Mouse (Mus musculus) limb, embryonic 11.5 days (tissue): ENCODE data around the gene Snx30. TPM values are rescaled to one million over a fixed set of nuclear protein-coding genes. Genes with fewer than 3 reads are reported as not detected.

Experiments used
- ATAC-seq: fragments of 200-750 bp; cut with Nextera tagmentation; 2 replicates; pipeline ENCODE4 v1.8.0; 2017; ENCODE audit warnings: low read depth; ENCODE audit not compliant: insufficient number of reproducible peaks, low FRiP score, low TSS enrichment
- DNase-seq: peaks from one replicate; pipeline ENCODE4 v3.0.0-alpha.2; 2015; ENCODE audit warnings: low spot score
- H3K27ac ChIP-seq: fragments of 300-500 bp; sonication (generic); replicated peaks from 2 replicates; pipeline ENCODE4 v1.5.1; 2014; ENCODE audit warnings: low read depth, mild to moderate bottlenecking, low read length
- H3K27me3 ChIP-seq: fragments of 300-500 bp; sonication (generic); 2 replicates; pipeline ENCODE4 v1.6.1; 2014; ENCODE audit warnings: mild to moderate bottlenecking, low read length, mixed read lengths; ENCODE audit not compliant: control insufficient read depth, insufficient read depth
- H3K36me3 ChIP-seq: fragments of 300-500 bp; sonication (generic); 2 replicates; pipeline ENCODE4 v1.6.1; 2014; ENCODE audit warnings: mild to moderate bottlenecking, low read length, moderate library complexity, mixed read lengths; ENCODE audit not compliant: control insufficient read depth, insufficient read depth
- H3K4me1 ChIP-seq: fragments of 300-500 bp; sonication (generic); 2 replicates; pipeline ENCODE4 v1.6.1; 2014; ENCODE audit warnings: low read length, mixed read lengths; ENCODE audit not compliant: control insufficient read depth, insufficient read depth
- H3K4me2 ChIP-seq: fragments of 300-500 bp; sonication (generic); 2 replicates; pipeline ENCODE4 v1.6.1; 2014; ENCODE audit warnings: low read depth, mild to moderate bottlenecking, moderate library complexity; ENCODE audit not compliant: severe bottlenecking
- H3K4me3 ChIP-seq: fragments of 300-500 bp; sonication (generic); 2 replicates; pipeline ENCODE4 v1.5.1; 2014; ENCODE audit warnings: low read depth, low read length
- H3K9ac ChIP-seq: fragments of 300-500 bp; sonication (generic); 2 replicates; pipeline ENCODE4 v1.6.1; 2014; ENCODE audit warnings: mild to moderate bottlenecking, low read length
- H3K9me3 ChIP-seq: fragments of 300-500 bp; sonication (generic); 2 replicates; pipeline ENCODE4 v1.6.1; 2016; ENCODE audit warnings: low read length; ENCODE audit not compliant: control insufficient read depth
- WGBS: fragments of 180-500 bp; shearing (Covaris S2); extraction: QIAGEN DNeasy Blood & Tissue Kit; methylation state at CpG from one replicate; pipeline ENCODE4 v1.1.7; 2014; 5-methylcytosine and 5-hydroxymethylcytosine counted together
- polyA plus RNA-seq: library from polyadenylated mRNA; unstranded; fragments of >200 nt; fragmentation: Nextera tagmentation; extraction: Ambion mirVana; gene quantifications from 2 replicates; pipeline ENCODE4 v1.2.1, GENCODE M21; 2014

The Snx30 gene
- polyA plus RNA-seq, 1 experiment from 2014 or later, result 6.4 TPM

DNA sequence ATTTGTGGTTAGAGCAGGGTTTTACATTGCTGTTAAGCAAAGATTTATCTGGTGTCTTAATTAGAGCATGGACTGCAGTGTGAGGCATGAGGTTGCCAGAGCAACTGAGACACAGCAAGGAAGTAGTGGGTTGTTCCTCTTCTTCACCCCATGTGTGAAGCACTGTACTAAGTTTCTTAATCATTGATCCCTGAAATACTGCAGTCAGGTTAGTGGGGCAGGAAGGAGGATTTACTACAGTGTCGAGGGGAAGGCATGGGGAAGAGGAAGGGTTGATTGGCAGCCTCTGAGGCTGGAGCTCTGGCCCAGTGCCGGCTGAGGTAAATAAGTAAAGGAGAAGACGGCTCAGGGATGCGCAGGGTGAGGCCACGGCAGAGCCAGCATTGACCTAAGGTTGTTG, 82.4 kb downstream of the Snx30 start:
- Histone ChIP-seq H3K4me2 (no peak overlapping the region), H3K27ac (no peak overlapping the region), H3K9ac (no peak overlapping the region), H3K36me3 (no peaks in the 10 kb centered on the region), H3K4me3 (no peak overlapping the region), H3K27me3 (no peaks in the 10 kb centered on the region), H3K4me1 (no peaks in the 10 kb centered on the region), H3K9me3 (no peaks in the 10 kb centered on the region)
- ATAC-seq, result no peak
- WGBS, result 86% methylated on average over 5 of the region's 5 CpGs
- no peak for DNase-seq

- Histone ChIP-seq H3K9me3 (no peaks in the 10 kb centered on the region), H3K4me1 (no peaks in the 10 kb centered on the region), H3K4me3 (no peak overlapping the region), H3K36me3 (no peaks in the 10 kb centered on the region), H3K27ac (no peak overlapping the region), H3K9ac (no peak overlapping the region), H3K4me2 (no peak overlapping the region), H3K27me3 (no peaks in the 10 kb centered on the region)
- 90% methylated on average over 6 of the region's 6 CpGs for WGBS
- DNase-seq (no peak), ATAC-seq (no peak)
These were observed 84.5 kb downstream of the Snx30 start for GRCm38 (mm10) chr4:59890086-59890600.

- H3K4me1 ChIP-seq, result no peaks in the 10 kb centered on the region
- H3K9ac ChIP-seq, result no peak overlapping the region
- DNase-seq (no peak), ATAC-seq (no peak)
- no peaks in the 10 kb centered on the region for H3K36me3 ChIP-seq
- H3K27ac ChIP-seq, result no peak overlapping the region
- WGBS, result 91% methylated on average over 10 of the region's 10 CpGs
- H3K9me3 ChIP-seq, result no peaks in the 10 kb centered on the region
- H3K27me3 ChIP-seq, result no peaks in the 10 kb centered on the region
- no peak overlapping the region for H3K4me3 ChIP-seq
- H3K4me2 ChIP-seq, result no peak overlapping the region
These were observed 86.2 kb downstream of the Snx30 start for GRCm38 (mm10) chr4:59891723-59892416.

DNA sequence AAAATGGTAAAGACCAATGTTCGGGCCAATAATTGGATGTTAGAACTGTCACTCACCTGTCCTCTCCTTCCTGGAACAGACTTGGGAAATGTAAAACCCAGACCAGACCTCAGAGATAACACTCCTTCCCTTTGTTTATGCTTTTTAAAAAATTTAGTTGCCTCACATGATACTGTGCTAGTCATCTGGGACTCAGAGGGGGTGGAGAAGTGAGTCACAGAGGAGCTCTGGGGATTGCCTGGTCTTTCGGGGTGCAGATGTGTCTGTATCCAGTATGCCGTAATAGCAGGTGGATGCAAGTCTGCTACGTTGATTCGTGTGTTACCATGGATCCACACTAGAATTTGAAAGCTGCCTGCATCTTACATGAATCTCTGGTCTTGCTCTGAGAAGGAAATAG, 87.1 kb downstream of the Snx30 start:
- H3K4me1 ChIP-seq, result no peaks in the 10 kb centered on the region
- H3K4me3 ChIP-seq, result no peak overlapping the region
- no peak overlapping the region for H3K4me2 ChIP-seq
- H3K9ac ChIP-seq, result no peak overlapping the region
- WGBS, result 92% methylated on average over 5 of the region's 5 CpGs
- no peaks in the 10 kb centered on the region for H3K36me3 ChIP-seq
- ATAC-seq (no peak), DNase-seq (no peak)
- H3K9me3 ChIP-seq, result no peaks in the 10 kb centered on the region
- no peaks in the 10 kb centered on the region for H3K27me3 ChIP-seq
- H3K27ac ChIP-seq, result no peak overlapping the region

DNA sequence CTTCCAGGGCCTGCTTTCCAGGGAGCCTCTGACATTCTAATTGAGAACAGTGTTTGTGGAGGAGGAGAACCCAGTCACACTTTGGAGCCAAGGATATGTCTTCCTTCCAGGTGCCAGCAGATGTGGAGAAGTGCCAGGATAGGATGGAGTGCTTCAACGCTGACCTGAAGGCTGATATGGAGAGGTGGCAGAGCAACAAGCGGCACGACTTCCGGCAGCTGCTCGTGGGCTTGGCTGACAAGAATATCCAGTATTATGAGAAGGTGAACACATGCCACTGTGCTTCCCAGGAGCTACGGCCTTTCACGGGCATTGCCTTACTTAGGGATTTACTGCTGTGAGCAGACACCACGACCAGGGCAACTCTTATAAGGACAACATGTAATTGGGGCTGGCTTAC, 88.8 kb downstream of the Snx30 start:
- Histone ChIP-seq H3K27ac (no peak overlapping the region), H3K36me3 (no peaks in the 10 kb centered on the region)

DNA sequence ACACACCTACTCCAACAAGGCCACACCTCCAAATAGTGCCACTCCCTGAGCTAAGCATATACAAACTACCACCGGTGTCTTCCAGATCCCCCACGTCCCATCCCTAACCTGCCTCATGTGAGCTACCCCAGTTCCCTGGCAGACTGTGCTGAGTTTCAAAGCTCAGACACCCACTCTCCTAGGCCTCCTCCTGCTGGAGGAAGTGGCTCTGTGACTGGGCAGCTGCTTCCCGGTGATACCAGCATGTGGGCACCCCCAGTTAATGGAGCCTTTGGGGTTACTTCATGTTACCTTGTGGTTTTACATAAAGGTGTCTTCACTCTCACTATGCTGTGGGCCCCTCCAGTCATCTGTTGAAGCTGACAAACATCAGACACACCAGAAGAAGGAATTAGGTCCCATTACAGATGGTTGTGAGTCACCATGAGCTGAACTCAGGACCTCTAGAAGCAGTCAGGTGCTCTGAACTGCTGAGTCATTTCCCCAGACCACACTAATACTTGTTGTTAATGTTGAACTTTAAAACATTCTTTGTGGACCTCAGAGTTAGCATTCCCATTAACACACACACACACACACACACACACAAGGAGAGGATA, 89.4 kb downstream of the Snx30 start:
- 95% methylated on average over 3 of the region's 3 CpGs for WGBS
- H3K9ac ChIP-seq, result no peak overlapping the region
- H3K27ac ChIP-seq, result no peak overlapping the region
- no peaks in the 10 kb centered on the region for H3K36me3 ChIP-seq
- no peak overlapping the region for H3K4me3 ChIP-seq
- no peak overlapping the region for H3K4me2 ChIP-seq
- H3K27me3 ChIP-seq, result no peaks in the 10 kb centered on the region
- no peaks in the 10 kb centered on the region for H3K9me3 ChIP-seq
- ATAC-seq (no peak), DNase-seq (no peak)
- H3K4me1 ChIP-seq, result no peaks in the 10 kb centered on the region

More for the DNA sequence above, 88.8 kb downstream of the Snx30 start:
- Histone ChIP-seq H3K27me3 (no peaks in the 10 kb centered on the region), H3K4me2 (no peak overlapping the region), H3K4me3 (no peak overlapping the region), H3K4me1 (no peaks in the 10 kb centered on the region), H3K9ac (no peak overlapping the region), H3K9me3 (no peaks in the 10 kb centered on the region)
- ATAC-seq, result no peak
- whole genome bisulfite sequencing, result 96% methylated on average over 8 of the region's 8 CpGs
- no peak for DNase-seq

- H3K4me3 ChIP-seq, result no peak overlapping the region
These were observed 90.4 kb downstream of the Snx30 start for GRCm38 (mm10) chr4:59896000-59896399.

DNA sequence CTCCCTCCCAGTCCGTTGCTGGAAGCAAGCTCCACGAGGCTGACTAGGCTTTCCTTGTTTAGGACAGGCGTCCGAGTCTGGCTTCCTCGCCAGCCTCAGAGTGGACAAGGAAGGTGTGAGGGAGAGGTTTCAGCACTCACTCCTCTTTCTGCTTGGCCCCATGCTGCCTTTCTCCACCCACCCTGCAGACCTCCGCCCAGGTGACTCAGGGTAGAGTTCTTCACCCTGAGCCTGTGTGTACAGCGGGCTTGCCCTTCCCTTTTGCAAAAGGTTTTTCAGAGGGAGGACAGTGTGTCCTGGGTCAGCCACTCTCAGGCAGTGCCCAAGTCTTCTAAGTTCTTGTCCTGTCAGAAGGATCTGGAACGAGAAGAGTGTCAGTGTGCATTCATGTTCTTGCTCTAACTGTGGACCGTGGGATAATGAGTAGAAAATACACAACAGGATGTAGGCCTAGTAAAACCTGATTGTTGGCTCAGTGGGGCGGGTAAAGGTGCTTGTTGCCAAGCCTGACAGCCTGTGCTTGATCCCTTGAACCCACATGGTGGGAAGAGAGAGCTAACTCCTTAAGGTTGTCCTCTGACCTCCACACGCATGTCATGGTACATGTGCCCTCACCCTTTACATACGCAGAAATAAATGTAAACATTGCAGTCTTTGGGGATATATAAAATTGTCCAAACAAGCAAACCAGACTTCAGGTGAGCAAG, 92.3 kb downstream of the Snx30 start:
- no peak overlapping the region for H3K4me3 ChIP-seq
- no peak overlapping the region for H3K9ac ChIP-seq
- no peaks in the 10 kb centered on the region for H3K9me3 ChIP-seq
- ATAC-seq (no peak), DNase-seq (no peak)
- H3K27me3 ChIP-seq, result no peaks in the 10 kb centered on the region
- no peak overlapping the region for H3K27ac ChIP-seq
- no peaks in the 10 kb centered on the region for H3K36me3 ChIP-seq
- no peak overlapping the region for H3K4me2 ChIP-seq
- 78% methylated on average over 12 of the region's 12 CpGs for WGBS
- H3K4me1 ChIP-seq, result no peaks in the 10 kb centered on the region

More at GRCm38 (mm10) chr4:59896000-59896399, 90.4 kb downstream of the Snx30 start:
- H3K36me3 ChIP-seq, result no peaks in the 10 kb centered on the region
- H3K27me3 ChIP-seq, result no peaks in the 10 kb centered on the region
- H3K4me2 ChIP-seq, result no peak overlapping the region
- ATAC-seq (no peak), DNase-seq (no peak)
- H3K27ac ChIP-seq, result no peak overlapping the region
- WGBS, result 80% methylated on average over 5 of the region's 5 CpGs
- H3K9ac ChIP-seq, result no peak overlapping the region
- no peaks in the 10 kb centered on the region for H3K4me1 ChIP-seq
- no peaks in the 10 kb centered on the region for H3K9me3 ChIP-seq
